In the genomic region with DNA sequence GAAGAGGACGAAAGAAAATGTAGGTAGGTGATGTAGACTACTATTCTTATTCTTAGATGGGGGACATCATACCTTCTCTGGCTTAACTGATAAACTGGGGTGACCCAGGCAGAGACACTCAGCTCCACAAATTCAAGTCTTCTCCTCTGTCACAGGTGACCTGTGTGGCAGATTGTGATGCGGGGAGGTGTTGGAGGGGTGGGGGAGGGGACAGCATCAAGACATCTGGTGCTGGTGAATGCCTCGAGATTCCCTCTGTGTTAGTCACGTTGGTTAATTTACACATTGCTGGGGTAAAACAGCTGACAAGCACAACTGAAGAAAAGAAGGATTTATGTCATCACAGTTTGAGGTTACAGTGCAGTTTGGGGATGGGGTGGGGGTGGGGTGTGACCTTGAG, we compare ENCODE assay signal across 24 mouse cellular contexts.
"Had no signal": no experiment of that assay in that cellular context is flagged by ENCODE, and none has a peak within 500 bp of the region (broad histone marks: within the 10 kb centered on the region; RNA-seq: fewer than 3 reads in every experiment).

No protein-coding gene starts in this region.

- H3K27me3 ChIP-seq: hindbrain, embryonic 12.5 days; limb, embryonic 12.5 days; liver, embryonic 13.5 days had no signal

- H3K9me3 ChIP-seq: hindbrain, embryonic 10.5 days; hindbrain, embryonic 12.5 days; limb, embryonic 10.5 days; limb, embryonic 12.5 days; liver, embryonic 13.5 days had no signal

- H3K36me3 ChIP-seq: hindbrain, embryonic 10.5 days; hindbrain, embryonic 12.5 days; limb, embryonic 10.5 days; limb, embryonic 12.5 days; liver, embryonic 13.5 days had no signal

- H3K4me1 ChIP-seq: liver, embryonic 13.5 days had no signal

- H3K4me2 ChIP-seq: heart, embryonic 11.5 days; hindbrain, embryonic 12.5 days; hindbrain, embryonic 14.5 days; limb, embryonic 12.5 days; liver, embryonic 11.5 days; liver, embryonic 13.5 days had no signal

- H3K9ac ChIP-seq: hindbrain, embryonic 12.5 days; hindbrain, embryonic 14.5 days; limb, embryonic 12.5 days; liver, embryonic 13.5 days had no signal

- H3K4me3 ChIP-seq: gastrocnemius, adult 2 months; heart, adult 2 months; hindbrain, embryonic 10.5 days; hindbrain, embryonic 12.5 days; layer of hippocampus, adult 2 months; left cerebral cortex, adult 2 months; limb, embryonic 10.5 days; limb, embryonic 12.5 days; liver, embryonic 13.5 days had no signal

- H3K27ac ChIP-seq: gastrocnemius, adult 2 months; heart, adult 2 months; hindbrain, embryonic 10.5 days; hindbrain, embryonic 12.5 days; hindbrain, embryonic 14.5 days; layer of hippocampus, adult 2 months; left cerebral cortex, adult 2 months; limb, embryonic 10.5 days; limb, embryonic 12.5 days; liver, embryonic 13.5 days had no signal

- DNase-seq: gastrocnemius, adult 2 months; gastrocnemius, postnatal 10 days; gastrocnemius, postnatal 25 days; heart, adult 2 months; heart, postnatal 10 days; heart, postnatal 4 days; kidney, adult 11 months; kidney, postnatal 10 days; kidney, postnatal 25 days; kidney, postnatal 4 days; liver; liver, embryonic 13.5 days had no signal

- ATAC-seq: hindbrain, embryonic 16.5 days; inflammation-experienced regulatory T-cells, adult 6 months; intestine, embryonic 16.5 days had no signal
